Mouse (Mus musculus): ENCODE measurements around the gene Zfp366. TPM values are rescaled to one million over a fixed set of nuclear protein-coding genes. Genes with fewer than 3 reads are reported as not detected.

Zfp366 gene
- polyA plus RNA-seq, 1 experiment, result 0.01 TPM

GRCm38 (mm10) chr13:99185573-99185972, 950 bp downstream of the Zfp366 start:
- TF ChIP-seq POLR2AphosphoS2 (IDR thresholded peaks at IDR 0.05; ENCODE audit: insufficient read length, low read depth) (no peak), MYOD1 (IDR thresholded peaks at IDR 0.05; ENCODE audit: control insufficient read depth in 1 of 3, insufficient read length in 2 of 3, low read depth in 2 of 3) (no peak), TCF3 (IDR thresholded peaks at IDR 0.05; ENCODE audit: insufficient read length, low read depth) (no peak), USF1 (IDR thresholded peaks at IDR 0.05; ENCODE audit: low read depth) (no peak), E2F4 (IDR thresholded peaks at IDR 0.05; ENCODE audit: insufficient read depth) (no peak), MYOG (IDR thresholded peaks at IDR 0.05; ENCODE audit: control insufficient read depth in 1 of 3, insufficient read depth in 1 of 3, insufficient read length in 2 of 3, low read depth in 2 of 3) (no peak), REST (IDR thresholded peaks at IDR 0.05; ENCODE audit: insufficient read depth, insufficient read length) (no peak), CEBPB (IDR thresholded peaks at IDR 0.05; ENCODE audit: insufficient read depth, poor library complexity, severe bottlenecking) (no peak), POLR2A (IDR thresholded peaks at IDR 0.05; ENCODE audit: insufficient read length, low read depth) (no peak)
- Histone ChIP-seq H3ac (ENCODE audit: control insufficient read depth, insufficient read length) (no peak overlapping the region), H3K4me3 (no peak overlapping the region), H3K27me3 (ENCODE audit: control insufficient read depth, insufficient read depth, insufficient read length) (no peaks in the 10 kb centered on the region), H3K4me2 (ENCODE audit: low read depth) (no peak overlapping the region), H3K36me3 (ENCODE audit: control insufficient read depth, insufficient read depth) (no peaks in the 10 kb centered on the region), H3K79me2 (ENCODE audit: control insufficient read depth, insufficient read depth) (no peaks in the 10 kb centered on the region)

DNA sequence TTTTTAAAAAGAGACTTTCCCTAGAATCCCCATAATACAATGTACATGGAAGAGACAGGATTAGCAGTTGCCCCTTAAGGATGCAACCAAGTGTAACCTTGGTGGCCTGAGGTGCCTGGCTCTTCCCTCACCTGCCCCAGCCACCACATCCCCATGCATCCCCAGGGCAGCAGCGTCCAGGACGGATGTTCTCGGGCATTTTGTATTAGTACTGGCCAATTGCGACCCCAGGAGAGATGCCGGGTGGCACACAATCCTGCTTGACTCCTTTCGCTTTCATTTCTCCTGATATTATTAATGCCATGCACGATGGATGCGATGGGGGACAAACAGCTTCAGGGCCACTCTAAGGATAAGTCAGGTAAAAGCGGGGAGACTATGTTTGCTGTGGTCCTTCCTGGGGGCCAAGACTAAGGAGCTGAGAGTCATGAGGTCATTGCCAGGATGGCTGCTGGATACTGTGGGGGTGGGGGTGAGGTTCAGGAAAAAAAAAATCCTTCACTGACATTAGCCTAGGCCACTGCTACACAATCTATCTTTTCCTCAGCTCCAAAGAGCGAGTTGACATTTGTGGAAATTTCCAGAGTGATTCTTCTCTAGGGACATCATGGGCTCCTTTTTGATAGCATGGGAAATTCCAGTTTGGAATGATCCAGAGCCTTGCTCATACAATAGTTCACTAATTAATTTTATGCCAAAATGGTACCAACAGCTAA, 1.7 kb downstream of the Zfp366 start:
- Histone ChIP-seq H3ac (ENCODE audit: control insufficient read depth, insufficient read length) (no peak overlapping the region), H3K36me3 (ENCODE audit: control insufficient read depth, insufficient read depth) (no peaks in the 10 kb centered on the region), H3K4me2 (ENCODE audit: low read depth) (no peak overlapping the region), H3K4me3 (no peak overlapping the region), H3K79me2 (ENCODE audit: control insufficient read depth, insufficient read depth) (no peaks in the 10 kb centered on the region), H3K27me3 (ENCODE audit: control insufficient read depth, insufficient read depth, insufficient read length) (no peaks in the 10 kb centered on the region)
- TF ChIP-seq CEBPB (IDR thresholded peaks at IDR 0.05; ENCODE audit: insufficient read depth, poor library complexity, severe bottlenecking) (no peak), SRF (IDR thresholded peaks at IDR 0.05; ENCODE audit: control insufficient read depth, insufficient read length, low read depth) (no peak), MYOG (IDR thresholded peaks at IDR 0.05; ENCODE audit: control insufficient read depth in 1 of 3, insufficient read depth in 1 of 3, insufficient read length in 2 of 3, low read depth in 2 of 3) (no peak), MAX (IDR thresholded peaks at IDR 0.05; ENCODE audit: low read depth) (no peak), REST (IDR thresholded peaks at IDR 0.05; ENCODE audit: insufficient read depth, insufficient read length) (no peak), TCF12 (IDR thresholded peaks at IDR 0.05; ENCODE audit: insufficient read depth, poor library complexity, severe bottlenecking) (no peak), TCF3 (IDR thresholded peaks at IDR 0.05; ENCODE audit: insufficient read length, low read depth) (no peak), E2F4 (IDR thresholded peaks at IDR 0.05; ENCODE audit: insufficient read depth) (no peak), POLR2A (IDR thresholded peaks at IDR 0.05; ENCODE audit: insufficient read length, low read depth) (no peak), USF1 (IDR thresholded peaks at IDR 0.05; ENCODE audit: low read depth) (no peak), POLR2AphosphoS2 (IDR thresholded peaks at IDR 0.05; ENCODE audit: insufficient read length, low read depth) (no peak), MYOD1 (IDR thresholded peaks at IDR 0.05; ENCODE audit: control insufficient read depth in 1 of 3, insufficient read length in 2 of 3, low read depth in 2 of 3) (no peak)

DNA sequence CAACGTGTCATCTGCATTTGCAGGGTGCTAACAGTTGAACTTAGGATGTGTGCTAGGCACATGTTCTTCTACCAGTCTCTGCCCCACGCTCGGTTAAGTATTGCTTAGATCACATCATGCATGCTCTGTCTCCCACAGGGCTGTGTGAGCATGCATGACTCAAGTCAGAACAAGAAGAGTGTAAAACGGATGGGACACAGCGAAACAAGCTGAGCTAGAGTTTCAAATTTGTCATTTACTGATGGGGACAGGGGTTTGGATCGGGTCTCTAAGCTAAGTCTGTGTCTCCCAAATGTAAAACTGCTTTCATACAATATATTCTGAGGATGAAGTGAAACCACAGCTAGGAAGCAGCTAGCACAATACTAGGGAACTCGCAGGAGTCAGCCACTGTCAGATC, 2.2 kb downstream of the Zfp366 start:
- Histone ChIP-seq H3K4me3 (no peak overlapping the region), H3K27me3 (ENCODE audit: control insufficient read depth, insufficient read depth, insufficient read length) (no peaks in the 10 kb centered on the region), H3K36me3 (ENCODE audit: control insufficient read depth, insufficient read depth) (no peaks in the 10 kb centered on the region), H3K4me2 (ENCODE audit: low read depth) (no peak overlapping the region), H3ac (ENCODE audit: control insufficient read depth, insufficient read length) (no peak overlapping the region), H3K79me2 (ENCODE audit: control insufficient read depth, insufficient read depth) (no peaks in the 10 kb centered on the region)
- TF ChIP-seq MAX (IDR thresholded peaks at IDR 0.05; ENCODE audit: low read depth), result no peak
- TF ChIP-seq MYOG (IDR thresholded peaks at IDR 0.05; ENCODE audit: control insufficient read depth in 1 of 3, insufficient read depth in 1 of 3, insufficient read length in 2 of 3, low read depth in 2 of 3), result no peak
- no peak for TF ChIP-seq TCF12 (IDR thresholded peaks at IDR 0.05; ENCODE audit: insufficient read depth, poor library complexity, severe bottlenecking)
- TF ChIP-seq POLR2A (IDR thresholded peaks at IDR 0.05; ENCODE audit: insufficient read length, low read depth), result no peak
- TF ChIP-seq USF1 (IDR thresholded peaks at IDR 0.05; ENCODE audit: low read depth), result no peak
- TF ChIP-seq TCF3 (IDR thresholded peaks at IDR 0.05; ENCODE audit: insufficient read length, low read depth), result no peak
- TF ChIP-seq MYOD1 (IDR thresholded peaks at IDR 0.05; ENCODE audit: control insufficient read depth in 1 of 3, insufficient read length in 2 of 3, low read depth in 2 of 3), result no peak
- TF ChIP-seq SRF (IDR thresholded peaks at IDR 0.05; ENCODE audit: control insufficient read depth, insufficient read length, low read depth), result no peak
- TF ChIP-seq E2F4 (IDR thresholded peaks at IDR 0.05; ENCODE audit: insufficient read depth), result no peak
- TF ChIP-seq CEBPB (IDR thresholded peaks at IDR 0.05; ENCODE audit: insufficient read depth, poor library complexity, severe bottlenecking), result no peak
- no peak for TF ChIP-seq POLR2AphosphoS2 (IDR thresholded peaks at IDR 0.05; ENCODE audit: insufficient read length, low read depth)
- no peak for TF ChIP-seq REST (IDR thresholded peaks at IDR 0.05; ENCODE audit: insufficient read depth, insufficient read length)

DNA sequence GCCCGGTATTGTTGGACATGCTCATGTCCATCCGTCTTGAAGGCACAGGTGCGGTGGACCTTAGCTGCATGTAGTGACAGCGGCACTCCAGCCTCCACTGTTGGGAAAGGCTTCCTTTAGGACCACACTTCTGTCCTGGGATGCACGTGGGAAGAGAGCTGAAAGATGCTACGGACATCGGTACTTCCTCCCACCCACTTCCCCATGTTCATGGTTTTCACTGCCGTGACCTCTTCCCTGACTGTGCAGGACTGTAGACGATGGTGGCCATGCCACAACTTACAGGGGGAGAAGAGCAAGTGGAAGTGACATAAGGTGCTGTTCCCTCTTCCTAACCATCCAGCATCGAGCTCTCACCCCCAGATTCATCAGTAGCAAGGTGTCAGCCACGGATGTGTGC, 2.8 kb downstream of the Zfp366 start:
- Histone ChIP-seq H3K79me2 (ENCODE audit: control insufficient read depth, insufficient read depth) (no peaks in the 10 kb centered on the region), H3K27me3 (ENCODE audit: control insufficient read depth, insufficient read depth, insufficient read length) (no peaks in the 10 kb centered on the region), H3ac (ENCODE audit: control insufficient read depth, insufficient read length) (no peak overlapping the region), H3K4me3 (no peak overlapping the region), H3K36me3 (ENCODE audit: control insufficient read depth, insufficient read depth) (no peaks in the 10 kb centered on the region), H3K4me2 (ENCODE audit: low read depth) (no peak overlapping the region)
- TF ChIP-seq POLR2A (IDR thresholded peaks at IDR 0.05; ENCODE audit: insufficient read length, low read depth) (no peak), POLR2AphosphoS2 (IDR thresholded peaks at IDR 0.05; ENCODE audit: insufficient read length, low read depth) (no peak), CEBPB (IDR thresholded peaks at IDR 0.05; ENCODE audit: insufficient read depth, poor library complexity, severe bottlenecking) (no peak), E2F4 (IDR thresholded peaks at IDR 0.05; ENCODE audit: insufficient read depth) (no peak), TCF3 (IDR thresholded peaks at IDR 0.05; ENCODE audit: insufficient read length, low read depth) (no peak), REST (IDR thresholded peaks at IDR 0.05; ENCODE audit: insufficient read depth, insufficient read length) (no peak)
